Mouse (Mus musculus): ENCODE data around the gene 1700069L16Rik.

The 1700069L16Rik gene

GRCm38 (mm10) chr5:113652215-113652614, 72.4 kb downstream of the 1700069L16Rik start:
- no peak for ATAC-seq (ENCODE audit: insufficient number of reproducible peaks, low FRiP score, low TSS enrichment)

- no peak for ATAC-seq (ENCODE audit: insufficient number of reproducible peaks, low FRiP score, low TSS enrichment)
Measured at GRCm38 (mm10) chr5:113650035-113650865, 74.3 kb downstream of the 1700069L16Rik start, which contains the start of gene Cmklr1. Gene Cmklr1, minus strand, starts transcription at chr5:113650426.

DNA sequence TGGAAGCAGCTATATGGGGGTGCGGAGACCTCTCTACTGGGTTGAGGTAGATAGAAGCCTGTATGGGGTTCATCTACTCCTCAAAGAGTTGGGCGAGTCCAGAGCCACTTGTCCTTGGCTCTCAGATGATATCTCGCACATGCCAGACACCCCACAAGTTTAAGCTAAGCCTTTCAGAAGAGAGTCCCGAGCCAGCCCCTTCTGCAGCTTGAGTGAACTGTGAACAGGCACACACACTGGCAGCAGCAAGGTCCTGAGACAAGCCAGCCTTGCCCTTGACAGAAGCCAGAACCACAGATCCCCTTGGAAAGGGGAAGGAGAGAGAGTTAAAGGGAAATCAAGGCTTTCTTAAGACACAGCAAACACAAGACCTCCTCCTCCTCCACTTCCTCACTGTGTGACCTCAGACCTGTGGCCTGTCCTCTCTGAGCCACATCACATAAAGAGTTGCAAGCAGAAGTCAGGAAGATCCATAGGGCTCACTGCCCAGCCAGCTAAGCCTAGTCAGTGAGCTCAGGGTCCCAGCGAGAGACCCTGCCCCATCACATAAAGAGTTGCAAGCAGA, 75.8 kb downstream of the 1700069L16Rik start:
- no peak for ATAC-seq (ENCODE audit: insufficient number of reproducible peaks, low FRiP score, low TSS enrichment)

GRCm38 (mm10) chr5:113647141-113647540, 77.4 kb downstream of the 1700069L16Rik start:
- ATAC-seq (ENCODE audit: insufficient number of reproducible peaks, low FRiP score, low TSS enrichment), result no peak

GRCm38 (mm10) chr5:113644520-113644919, 80.1 kb downstream of the 1700069L16Rik start:
- no peak for ATAC-seq (ENCODE audit: insufficient number of reproducible peaks, low FRiP score, low TSS enrichment)

DNA sequence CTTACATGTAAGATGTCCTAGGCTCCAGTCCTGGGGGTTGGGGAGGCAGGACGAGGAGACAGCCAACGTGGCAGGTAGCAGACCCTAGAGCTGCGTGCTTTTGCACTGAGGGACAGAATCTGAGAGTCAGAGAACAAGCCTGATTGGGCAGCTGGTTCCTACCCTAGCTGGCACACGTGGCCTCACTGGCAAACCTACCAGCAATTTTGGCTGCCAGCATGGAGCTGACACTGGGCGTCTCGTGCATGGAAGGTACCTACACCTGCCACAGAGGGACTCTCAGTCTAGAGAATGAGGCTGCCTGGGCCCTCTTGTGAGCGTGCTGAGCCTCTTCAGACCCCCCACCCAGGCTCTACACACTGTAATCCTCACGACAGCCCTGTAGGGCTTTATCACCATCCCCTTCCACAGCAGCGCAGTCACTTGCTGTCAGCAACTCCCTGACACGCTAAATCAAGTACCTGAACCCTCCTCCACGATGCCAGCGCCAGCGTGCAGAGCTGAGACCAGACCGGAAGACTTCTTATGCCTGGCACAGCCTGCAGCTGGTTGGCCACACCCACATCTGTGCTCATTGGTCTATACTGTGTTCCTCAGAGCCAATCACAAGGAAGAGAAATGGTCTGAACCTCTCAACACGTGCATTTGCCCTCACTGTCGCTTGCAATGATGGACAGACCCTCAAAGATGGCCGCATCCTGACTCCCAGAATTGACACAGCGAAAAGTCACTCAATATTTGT, 81.3 kb downstream of the 1700069L16Rik start:
- ATAC-seq (ENCODE audit: insufficient number of reproducible peaks, low FRiP score, low TSS enrichment), result peak; percentile 69

All from cerebellum, adult (tissue).